Mouse (Mus musculus): ENCODE results near the gene Mrtfb. TPM values are rescaled to one million over a fixed set of nuclear protein-coding genes. Genes with fewer than 3 reads are reported as not detected.

Mrtfb gene
- total and polyA plus RNA-seq, 3 experiments: 8.3 to 27.1 (median 24.9) TPM

GRCm38 (mm10) chr16:13429921-13430606 is 173.8 kb downstream of the Mrtfb start:
- TF ChIP-seq POLR2A (IDR thresholded peaks at IDR 0.05; ENCODE audit: insufficient read depth, low read depth, low read length): no peak
- TF ChIP-seq EP300 (IDR thresholded peaks at IDR 0.05; ENCODE audit: insufficient read depth, low read depth, low read length): no peak
- no peak for TF ChIP-seq CTCF (IDR thresholded peaks at IDR 0.05)
- Histone ChIP-seq H3K4me3 (no peak overlapping the region), H3K9ac (ENCODE audit: low read depth, low read length) (no peak overlapping the region), H3K36me3 (ENCODE audit: control insufficient read depth, insufficient read depth, low read length) (no peaks in the 10 kb centered on the region), H3K4me1 (ENCODE audit: control insufficient read depth, insufficient read depth, low read length) (no peaks in the 10 kb centered on the region; the same call in 1 of the 2 replicates), H3K79me2 (replicated peaks; ENCODE audit: control insufficient read depth, insufficient read depth, low read length) (no peaks in the 10 kb centered on the region), H3K27me3 (ENCODE audit: control insufficient read depth, insufficient read depth, low read length) (no peaks in the 10 kb centered on the region), H3K27ac (no peak overlapping the region)
- WGBS: 44% methylated on average over 7 of the region's 7 CpGs
- intact Hi-C loops (cut with DNase I): no loop called here
- no peak for DNase-seq

GRCm38 (mm10) chr16:13430940-13431339 is 174.7 kb downstream of the Mrtfb start:
- intact Hi-C loops (cut with DNase I): no loop called here
- DNase-seq: no peak
- Histone ChIP-seq H3K4me3 (no peak overlapping the region), H3K27ac (no peak overlapping the region), H3K79me2 (replicated peaks; ENCODE audit: control insufficient read depth, insufficient read depth, low read length) (no peaks in the 10 kb centered on the region), H3K36me3 (ENCODE audit: control insufficient read depth, insufficient read depth, low read length) (no peaks in the 10 kb centered on the region), H3K27me3 (ENCODE audit: control insufficient read depth, insufficient read depth, low read length) (no peaks in the 10 kb centered on the region), H3K4me1 (ENCODE audit: control insufficient read depth, insufficient read depth, low read length) (no peaks in the 10 kb centered on the region; the same call in 1 of the 2 replicates), H3K9ac (ENCODE audit: low read depth, low read length) (no peak overlapping the region)
- 46% methylated on average over 1 of the region's 1 CpGs for WGBS
- TF ChIP-seq POLR2A (IDR thresholded peaks at IDR 0.05; ENCODE audit: insufficient read depth, low read depth, low read length) (no peak), EP300 (IDR thresholded peaks at IDR 0.05; ENCODE audit: insufficient read depth, low read depth, low read length) (no peak), CTCF (IDR thresholded peaks at IDR 0.05) (no peak)

- WGBS: 94% methylated on average over 2 of the region's 2 CpGs
- Histone ChIP-seq H3K79me2 (replicated peaks; ENCODE audit: control insufficient read depth, insufficient read depth, low read length) (no peaks in the 10 kb centered on the region), H3K36me3 (ENCODE audit: control insufficient read depth, insufficient read depth, low read length) (no peaks in the 10 kb centered on the region), H3K4me3 (no peak overlapping the region), H3K4me1 (ENCODE audit: control insufficient read depth, insufficient read depth, low read length) (no peaks in the 10 kb centered on the region; the same call in 1 of the 2 replicates), H3K9ac (ENCODE audit: low read depth, low read length) (no peak overlapping the region), H3K27ac (no peak overlapping the region), H3K27me3 (ENCODE audit: control insufficient read depth, insufficient read depth, low read length) (no peaks in the 10 kb centered on the region)
- intact Hi-C loops (cut with DNase I): no loop called here
- no peak for DNase-seq
- no peak for TF ChIP-seq EP300 (IDR thresholded peaks at IDR 0.05; ENCODE audit: insufficient read depth, low read depth, low read length)
- TF ChIP-seq POLR2A (IDR thresholded peaks at IDR 0.05; ENCODE audit: insufficient read depth, low read depth, low read length): no peak
These were observed 179.3 kb downstream of the Mrtfb start for GRCm38 (mm10) chr16:13435627-13436026.

DNA sequence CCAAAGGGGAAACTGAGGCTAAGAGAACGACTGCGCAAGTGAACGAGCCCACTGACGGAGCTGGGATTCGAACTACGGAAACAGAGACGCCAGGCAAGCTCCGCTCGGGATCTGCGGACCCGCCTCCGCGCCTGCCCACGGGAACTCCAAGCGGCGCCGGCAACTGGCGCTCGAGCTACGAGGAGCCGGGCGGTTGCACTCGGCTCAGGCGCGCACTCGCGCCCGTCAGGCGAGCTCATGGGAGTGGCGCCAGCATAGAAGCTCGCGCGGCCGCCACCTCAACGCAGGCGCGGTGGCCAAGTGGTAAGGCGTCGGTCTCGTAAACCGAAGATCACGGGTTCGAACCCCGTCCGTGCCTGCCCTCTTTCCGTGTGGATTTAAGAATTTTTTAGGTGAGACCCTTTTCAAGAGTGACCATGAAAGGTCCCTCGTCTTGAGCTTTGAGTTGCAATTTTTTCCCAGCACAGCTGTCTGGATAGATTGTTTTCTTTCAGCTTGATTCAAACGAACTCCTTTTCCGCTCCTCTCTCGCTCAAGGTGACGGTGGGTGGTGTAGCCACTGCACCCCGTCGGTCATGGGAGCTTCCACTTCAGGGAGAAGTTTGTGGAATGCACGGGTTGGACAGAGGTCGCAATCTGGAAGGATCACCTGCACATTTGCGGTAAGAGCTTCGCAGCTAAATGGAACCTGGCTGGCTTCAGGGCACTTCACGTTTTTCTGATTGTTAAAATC is 180.9 kb downstream of the Mrtfb start:
- TF ChIP-seq CTCF (IDR thresholded peaks at IDR 0.05) (peak; percentile 30), POLR2A (IDR thresholded peaks at IDR 0.05; ENCODE audit: insufficient read depth, low read depth, low read length) (no peak), EP300 (IDR thresholded peaks at IDR 0.05; ENCODE audit: insufficient read depth, low read depth, low read length) (peak; percentile 78; the same call in 1 of the 2 replicates)
- WGBS: under 1% methylated on average over 58 of the region's 58 CpGs
- intact Hi-C loops (cut with DNase I): no loop called here
- no peaks in the 10 kb centered on the region for H3K36me3 ChIP-seq (ENCODE audit: control insufficient read depth, insufficient read depth, low read length)
- peak overlapping the region; percentile 67 for H3K9ac ChIP-seq (ENCODE audit: low read depth, low read length)
- H3K4me3 ChIP-seq: peak overlapping the region; percentile 78
- no peaks in the 10 kb centered on the region; the same call in 1 of the 2 replicates for H3K4me1 ChIP-seq (ENCODE audit: control insufficient read depth, insufficient read depth, low read length)
- H3K27ac ChIP-seq: peak overlapping the region; percentile 70
- H3K27me3 ChIP-seq (ENCODE audit: control insufficient read depth, insufficient read depth, low read length): no peaks in the 10 kb centered on the region
- no peaks in the 10 kb centered on the region for H3K79me2 ChIP-seq (replicated peaks; ENCODE audit: control insufficient read depth, insufficient read depth, low read length)
- DNase-seq: peak; percentile 98 to 99

- WGBS: 2% methylated on average over 24 of the region's 24 CpGs
- no peaks in the 10 kb centered on the region for H3K27me3 ChIP-seq (ENCODE audit: control insufficient read depth, insufficient read depth, low read length)
- intact Hi-C loops (cut with DNase I): no loop called here
- peak overlapping the region; percentile 70 for H3K27ac ChIP-seq
- H3K4me1 ChIP-seq (ENCODE audit: control insufficient read depth, insufficient read depth, low read length): no peaks in the 10 kb centered on the region; the same call in 1 of the 2 replicates
- H3K36me3 ChIP-seq (ENCODE audit: control insufficient read depth, insufficient read depth, low read length): no peaks in the 10 kb centered on the region
- TF ChIP-seq EP300 (IDR thresholded peaks at IDR 0.05; ENCODE audit: insufficient read depth, low read depth, low read length): no peak
- TF ChIP-seq CTCF (IDR thresholded peaks at IDR 0.05): peak; percentile 55
- peak; percentile 24; the same call in 1 of the 2 replicates for TF ChIP-seq POLR2A (IDR thresholded peaks at IDR 0.05; ENCODE audit: insufficient read depth, low read depth, low read length)
- H3K9ac ChIP-seq (ENCODE audit: low read depth, low read length): peak overlapping the region; percentile 67
- DNase-seq: peak; percentile 72 to 73
- no peaks in the 10 kb centered on the region for H3K79me2 ChIP-seq (replicated peaks; ENCODE audit: control insufficient read depth, insufficient read depth, low read length)
- peak overlapping the region; percentile 78 for H3K4me3 ChIP-seq
These were observed 181.6 kb downstream of the Mrtfb start for GRCm38 (mm10) chr16:13437770-13438372.

Data from heart, adult 2 months (tissue).